Mouse (Mus musculus) heart, embryonic 15.5 days (tissue): Measurements from ENCODE around the gene Cyb5rl. TPM values are rescaled to one million over a fixed set of nuclear protein-coding genes. Genes with fewer than 3 reads are reported as not detected.

Experiments used
- ATAC-seq: fragments of 200-750 bp; cut with Nextera tagmentation; replicated peaks from 2 replicates; pipeline ENCODE4 v1.8.0; 2017; ENCODE audit warnings: low read depth, moderate TSS enrichment; ENCODE audit not compliant: insufficient number of reproducible peaks, insufficient read depth, low FRiP score
- H3K27ac ChIP-seq: fragments of 300-500 bp; sonication (generic); 2 replicates; pipeline ENCODE4 v1.5.1; 2015; ENCODE audit warnings: mild to moderate bottlenecking, inconsistent platforms
- H3K27me3 ChIP-seq: fragments of 300-500 bp; sonication (generic); 2 replicates; pipeline ENCODE4 v1.6.1; 2015; ENCODE audit warnings: inconsistent platforms
- H3K36me3 ChIP-seq: fragments of 300-500 bp; sonication (generic); 2 replicates; pipeline ENCODE4 v1.6.1; 2015; ENCODE audit warnings: mild to moderate bottlenecking, inconsistent platforms
- H3K4me1 ChIP-seq: fragments of 300-500 bp; sonication (generic); replicated peaks from 2 replicates; pipeline ENCODE4 v1.6.1; 2015; ENCODE audit warnings: inconsistent platforms
- H3K4me2 ChIP-seq: fragments of 300-500 bp; sonication (generic); 2 replicates; pipeline ENCODE4 v1.6.1; 2015; ENCODE audit warnings: inconsistent platforms, mild to moderate bottlenecking, moderate library complexity
- H3K4me3 ChIP-seq: fragments of 300-500 bp; sonication (generic); 2 replicates; pipeline ENCODE4 v1.5.1; 2015; ENCODE audit warnings: mild to moderate bottlenecking, inconsistent platforms
- H3K9ac ChIP-seq: fragments of 300-500 bp; sonication (generic); 2 replicates; pipeline ENCODE4 v1.6.1; 2015; ENCODE audit warnings: mild to moderate bottlenecking, inconsistent platforms
- H3K9me3 ChIP-seq: fragments of 300-500 bp; sonication (generic); replicated peaks from 2 replicates; pipeline ENCODE4 v1.6.1; 2016; ENCODE audit warnings: inconsistent platforms
- WGBS: fragments of 180-500 bp; shearing (Covaris S2); methylation state at CpG from one replicate; pipeline ENCODE4 v1.1.7; 2015; ENCODE audit warnings: mixed read lengths; 5-methylcytosine and 5-hydroxymethylcytosine counted together
- polyA plus RNA-seq: library from polyadenylated mRNA; unstranded; fragments of >200 nt; fragmentation: Nextera tagmentation; extraction: Ambion mirVana; gene quantifications from 2 replicates; pipeline ENCODE4 v1.2.1, GENCODE M21; 2015

Gene Cyb5rl
- polyA plus RNA-seq: 3.1 and 4.6 TPM in 2 replicates

GRCm38 (mm10) chr4:107066252-107067124 is at the start of gene Cyb5rl, which contains the start of gene Mrpl37:
TSS of gene Cyb5rl (plus strand) at chr4:107066988.
TSS of gene Mrpl37 (minus strand) at chr4:107066868.
- peak within 1 kb of the TSS; percentile 90 for H3K4me2 ChIP-seq
- peak; percentile 99 for ATAC-seq
- peaks cover 25% of the 10 kb centered on the region for H3K36me3 ChIP-seq
- no peaks in the 10 kb centered on the region for H3K9me3 ChIP-seq
- peak within 1 kb of the TSS; percentile 56; the same call in 1 of the 2 replicates for H3K27ac ChIP-seq
- peak within 1 kb of the TSS; percentile 87 for H3K9ac ChIP-seq
- no peaks in the 10 kb centered on the region for H3K27me3 ChIP-seq
- peak within 1 kb of the TSS; percentile 81 for H3K4me3 ChIP-seq
- under 1% methylated on average over 60 of the region's 60 CpGs for WGBS
- H3K4me1 ChIP-seq: peaks cover 14% of the 10 kb centered on the region

GRCm38 (mm10) chr4:107017257-107017656 is 49.5 kb upstream of the Cyb5rl start:
- Histone ChIP-seq H3K4me2 (no peak overlapping the region), H3K27me3 (no peaks in the 10 kb centered on the region), H3K9me3 (no peaks in the 10 kb centered on the region), H3K4me3 (no peak overlapping the region), H3K4me1 (peaks cover 71% of the 10 kb centered on the region), H3K9ac (no peak overlapping the region), H3K27ac (no peak overlapping the region), H3K36me3 (no peaks in the 10 kb centered on the region)
- ATAC-seq: no peak

GRCm38 (mm10) chr4:107018521-107018920 is 48.3 kb upstream of the Cyb5rl start:
- Histone ChIP-seq H3K4me1 (peaks cover 58% of the 10 kb centered on the region), H3K36me3 (no peaks in the 10 kb centered on the region), H3K4me2 (no peak overlapping the region), H3K27me3 (no peaks in the 10 kb centered on the region), H3K9ac (no peak overlapping the region), H3K4me3 (no peak overlapping the region), H3K27ac (peak overlapping the region; percentile 54), H3K9me3 (no peaks in the 10 kb centered on the region)
- 33% methylated on average over 3 of the region's 3 CpGs for WGBS
- ATAC-seq: no peak

GRCm38 (mm10) chr4:107019027-107019426 is 47.8 kb upstream of the Cyb5rl start:
- ATAC-seq: no peak
- Histone ChIP-seq H3K4me2 (no peak overlapping the region), H3K36me3 (no peaks in the 10 kb centered on the region), H3K4me3 (no peak overlapping the region), H3K4me1 (peaks cover 55% of the 10 kb centered on the region), H3K27ac (peak overlapping the region; percentile 54), H3K9ac (no peak overlapping the region), H3K9me3 (no peaks in the 10 kb centered on the region), H3K27me3 (no peaks in the 10 kb centered on the region)
- WGBS: 18% methylated on average over 7 of the region's 7 CpGs

GRCm38 (mm10) chr4:107020287-107021000 is 46.3 kb upstream of the Cyb5rl start:
- ATAC-seq: no peak
- 62% methylated on average over 5 of the region's 5 CpGs for WGBS
- Histone ChIP-seq H3K9me3 (no peaks in the 10 kb centered on the region), H3K4me3 (no peak overlapping the region), H3K27me3 (no peaks in the 10 kb centered on the region), H3K9ac (no peak overlapping the region), H3K4me2 (no peak overlapping the region), H3K36me3 (no peaks in the 10 kb centered on the region), H3K4me1 (peaks cover 51% of the 10 kb centered on the region), H3K27ac (no peak overlapping the region)

- H3K9me3 ChIP-seq: no peaks in the 10 kb centered on the region
- no peak overlapping the region for H3K27ac ChIP-seq
- H3K27me3 ChIP-seq: no peaks in the 10 kb centered on the region
- H3K36me3 ChIP-seq: no peaks in the 10 kb centered on the region
- H3K4me1 ChIP-seq: peaks cover 46% of the 10 kb centered on the region
- ATAC-seq: no peak
- no peak overlapping the region for H3K9ac ChIP-seq
- H3K4me3 ChIP-seq: no peak overlapping the region
- no peak overlapping the region for H3K4me2 ChIP-seq
- 56% methylated on average over 3 of the region's 3 CpGs for WGBS
Observed at GRCm38 (mm10) chr4:107021464-107021863, 45.3 kb upstream of the Cyb5rl start.

GRCm38 (mm10) chr4:107024899-107025298 is 41.9 kb upstream of the Cyb5rl start:
- 88% methylated on average over 7 of the region's 7 CpGs for WGBS
- H3K27me3 ChIP-seq: no peaks in the 10 kb centered on the region
- H3K4me2 ChIP-seq: no peak overlapping the region
- no peak overlapping the region for H3K9ac ChIP-seq
- no peak overlapping the region for H3K27ac ChIP-seq
- H3K9me3 ChIP-seq: no peaks in the 10 kb centered on the region
- H3K4me1 ChIP-seq: peaks cover 12% of the 10 kb centered on the region
- H3K4me3 ChIP-seq: no peak overlapping the region
- H3K36me3 ChIP-seq: no peaks in the 10 kb centered on the region
- no peak for ATAC-seq

GRCm38 (mm10) chr4:107025369-107025768 is 41.4 kb upstream of the Cyb5rl start:
- no peak overlapping the region for H3K27ac ChIP-seq
- H3K4me1 ChIP-seq: peaks cover 8% of the 10 kb centered on the region; the same call in 1 of the 2 replicates
- H3K9me3 ChIP-seq: no peaks in the 10 kb centered on the region
- no peak overlapping the region for H3K4me3 ChIP-seq
- no peak overlapping the region for H3K9ac ChIP-seq
- 94% methylated on average over 5 of the region's 5 CpGs for WGBS
- no peaks in the 10 kb centered on the region for H3K27me3 ChIP-seq
- no peaks in the 10 kb centered on the region for H3K36me3 ChIP-seq
- H3K4me2 ChIP-seq: no peak overlapping the region
- no peak for ATAC-seq

- Histone ChIP-seq H3K36me3 (peaks cover 8% of the 10 kb centered on the region; the same call in 1 of the 2 replicates), H3K27me3 (no peaks in the 10 kb centered on the region), H3K9ac (no peak overlapping the region), H3K4me2 (no peak overlapping the region), H3K4me1 (peaks cover 6% of the 10 kb centered on the region; the same call in 1 of the 2 replicates), H3K4me3 (no peak overlapping the region), H3K9me3 (no peaks in the 10 kb centered on the region), H3K27ac (no peak overlapping the region)
- 46% methylated on average over 8 of the region's 8 CpGs for WGBS
- ATAC-seq: no peak
Observed at GRCm38 (mm10) chr4:107026451-107026850, 40.3 kb upstream of the Cyb5rl start.

GRCm38 (mm10) chr4:107035689-107036088 is 31.1 kb upstream of the Cyb5rl start:
- WGBS: 85% methylated on average over 4 of the region's 4 CpGs
- Histone ChIP-seq H3K36me3 (peaks cover 47% of the 10 kb centered on the region), H3K4me3 (no peak overlapping the region)

GRCm38 (mm10) chr4:107036985-107037384 is 29.8 kb upstream of the Cyb5rl start:
- Histone ChIP-seq H3K4me2 (no peak overlapping the region), H3K9me3 (no peaks in the 10 kb centered on the region), H3K4me1 (peaks cover 10% of the 10 kb centered on the region), H3K9ac (no peak overlapping the region), H3K36me3 (peaks cover 46% of the 10 kb centered on the region), H3K4me3 (no peak overlapping the region), H3K27me3 (no peaks in the 10 kb centered on the region), H3K27ac (no peak overlapping the region)
- ATAC-seq: no peak
- WGBS: 92% methylated on average over 2 of the region's 2 CpGs

More at GRCm38 (mm10) chr4:107035689-107036088, 31.1 kb upstream of the Cyb5rl start:
- ATAC-seq: no peak
- Histone ChIP-seq H3K9me3 (no peaks in the 10 kb centered on the region), H3K27me3 (no peaks in the 10 kb centered on the region), H3K27ac (no peak overlapping the region), H3K9ac (no peak overlapping the region), H3K4me2 (no peak overlapping the region), H3K4me1 (peaks cover 10% of the 10 kb centered on the region)
